Mouse (Mus musculus): ENCODE data around the gene Hist2h2be. TPM values are rescaled to one million over a fixed set of nuclear protein-coding genes. Genes with fewer than 3 reads are reported as not detected.
A peak's percentile ranks its signal among the peaks of the same experiment; 100 is the strongest.
"Not testable (repeated sequence)": the region's sequence is repeated elsewhere in the genome, so short reads cannot be mapped to it uniquely, and the experiment has no call there.

Hist2h2be gene
- total RNA-seq, 4 experiments from 2014 or later: 4.3 to 5.9 (median 5.2) TPM

GRCm38 (mm10) chr3:96262216-96262875, 41.4 kb downstream of the Hist2h2be start:
- DNase-seq (ENCODE audit: low spot score in 2 of 2): peak; percentile 77 to 81

GRCm38 (mm10) chr3:96262979-96263550, 42.1 kb downstream of the Hist2h2be start, which contains the start of gene Hist2h4:
Gene Hist2h4, minus strand, starts transcription at chr3:96263311.
- peak; percentile 93 for DNase-seq (ENCODE audit: low spot score in 2 of 2)

- DNase-seq (ENCODE audit: low spot score in 2 of 2): peak; percentile 25 to 27
These were observed 42.9 kb downstream of the Hist2h2be start for GRCm38 (mm10) chr3:96263558-96264403.

- no peak for DNase-seq (ENCODE audit: low spot score in 2 of 2)
These were observed 43.6 kb downstream of the Hist2h2be start for GRCm38 (mm10) chr3:96264404-96264949.

- DNase-seq (ENCODE audit: low spot score in 2 of 2): no peak
These were observed 45.3 kb downstream of the Hist2h2be start for GRCm38 (mm10) chr3:96266132-96266710.

- DNase-seq (ENCODE audit: low spot score in 2 of 2): no peak
These were observed 46.6 kb downstream of the Hist2h2be start for GRCm38 (mm10) chr3:96267541-96267940.

GRCm38 (mm10) chr3:96268051-96268775, 47.3 kb downstream of the Hist2h2be start, which contains the start of gene Hist2h3b:
Gene Hist2h3b, plus strand, starts transcription at chr3:96268654.
- peak; percentile 46 to 62 for DNase-seq (ENCODE audit: low spot score in 2 of 2)

GRCm38 (mm10) chr3:96268776-96269378, 48.0 kb downstream of the Hist2h2be start:
- not testable (repeated sequence) for DNase-seq (ENCODE audit: low spot score in 2 of 2)

GRCm38 (mm10) chr3:96269511-96270474, 48.9 kb downstream of the Hist2h2be start, which contains the start of gene Hist2h2bb:
Gene Hist2h2bb, plus strand, starts transcription at chr3:96269752.
- DNase-seq (ENCODE audit: low spot score in 2 of 2): peak; percentile 82 to 89

Small RNAs within 50 kb of the gene (microRNA-seq; reads per million reads assigned to microRNA genes)
- not detected for gene Gm44492
- gene Gm47311: not detected
- gene Gm47313: not detected

Other genes with a start within 250 kb of the Hist2h2be start
- 10 to 100 TPM; 11.3 to 16.5 (median 12.9) TPM for gene Plekho1, start 225.1 kb upstream of the Hist2h2be start, total RNA-seq (2022)
- 10 to 100 TPM; 11.3 to 16.8 (median 16.2) TPM for gene Vps45, start 162.7 kb upstream of the Hist2h2be start, total RNA-seq (2022)
- 10 to 100 TPM; 61.8 to 77.4 (median 75.8) TPM for gene Otud7b, start 116.6 kb upstream of the Hist2h2be start, total RNA-seq (2022)
- 1 to 10 TPM in 3 of 4 experiments, under 1 TPM in 1; 0.68 to 2.1 (median 1.3) TPM for gene Mtmr11, start 59.1 kb upstream of the Hist2h2be start, total RNA-seq (2022)
- gene Sf3b4, start 48.8 kb upstream of the Hist2h2be start, total RNA-seq (2022): 10 to 100 TPM in 3 of 4 experiments, 1 to 10 TPM in 1; 9.9 to 12.9 (median 11.6) TPM
- under 1 TPM; 0.16 to 0.34 (median 0.23) TPM for gene Sv2a, start 40.0 kb upstream of the Hist2h2be start, total RNA-seq (2022)
- gene Bola1, start 1.4 kb upstream of the Hist2h2be start, total RNA-seq (2022): 10 to 100 TPM; 21.8 to 30.6 (median 25.6) TPM
- 1 to 10 TPM in 2 of 4 experiments, under 1 TPM in 1, not detected in 1; 0.65 to 2.3 (median 1.3) TPM for gene Hist2h2ab, start 1.3 kb upstream of the Hist2h2be start, total RNA-seq (2022)
- 10 to 100 TPM in 2 of 4 experiments, 1 to 10 TPM in 2; 4.4 to 13.7 (median 9.9) TPM for gene Hist2h2ac, start 239 bp upstream of the Hist2h2be start, total RNA-seq (2022)
- 1 to 10 TPM; 2.6 to 7.1 (median 4.9) TPM for gene Hist2h3c2, start 18.0 kb downstream of the Hist2h2be start, total RNA-seq (2022)
- gene Hist2h2aa2, start 19.2 kb downstream of the Hist2h2be start, total RNA-seq (2022): 100 to 1,000 TPM; 141 to 187 (median 153) TPM
- gene Hist2h2aa1, start 24.4 kb downstream of the Hist2h2be start, total RNA-seq (2022): 1 to 10 TPM in 3 of 4 experiments, not detected in 1; 2.7 to 5.0 (median 4.8) TPM
- not detected for gene Hist2h3c1, start 25.6 kb downstream of the Hist2h2be start, total RNA-seq (2022)
- gene Hist2h4, start 42.2 kb downstream of the Hist2h2be start, total RNA-seq (2022): 1 to 10 TPM; 5.6 to 8.2 (median 6.8) TPM
- gene Hist2h3b, start 47.5 kb downstream of the Hist2h2be start, total RNA-seq (2022): 10 to 100 TPM; 19.4 to 22.9 (median 20.8) TPM
- 10 to 100 TPM; 18.8 to 38.2 (median 24.3) TPM for gene Hist2h2bb, start 48.6 kb downstream of the Hist2h2be start, total RNA-seq (2022)
- under 1 TPM in 1 of 4 experiments, not detected in 3; 0.70 TPM for gene Fcgr1, start 72.8 kb downstream of the Hist2h2be start, total RNA-seq (2022)
- gene BC107364, start 231.2 kb downstream of the Hist2h2be start, total RNA-seq (2022): not detected

All from gastrocnemius, adult 8-10 months (tissue).